Mouse (Mus musculus) liver, embryonic 16.5 days (tissue): ENCODE measurements around the gene Ubiad1. TPM values are rescaled to one million over a fixed set of nuclear protein-coding genes. Genes with fewer than 3 reads are reported as not detected.
A peak's percentile ranks its signal among the peaks of the same experiment; 100 is the strongest.

Experiments used
- ATAC-seq: fragments of 200-750 bp; cut with Nextera tagmentation; 2 replicates; pipeline ENCODE4 v1.8.0; 2017; ENCODE audit warnings: low read depth, mild to moderate bottlenecking, moderate number of reproducible peaks, moderate library complexity
- H3K27ac ChIP-seq: fragments of 300-500 bp; sonication (generic); 2 replicates; pipeline ENCODE4 v1.5.1; 2014; ENCODE audit warnings: mild to moderate bottlenecking, low read length
- H3K27me3 ChIP-seq: fragments of 300-500 bp; sonication (generic); 2 replicates; pipeline ENCODE4 v1.6.1; 2014; ENCODE audit warnings: low read depth, low read length, mixed read lengths; ENCODE audit not compliant: control insufficient read depth, insufficient read depth
- H3K36me3 ChIP-seq: fragments of 300-500 bp; sonication (generic); 2 replicates; pipeline ENCODE4 v1.6.1; 2014; ENCODE audit warnings: mild to moderate bottlenecking; ENCODE audit not compliant: control insufficient read depth, insufficient read depth
- H3K4me1 ChIP-seq: fragments of 300-500 bp; sonication (generic); 2 replicates; pipeline ENCODE4 v1.6.1; 2014; ENCODE audit warnings: low read depth, low read length, mixed read lengths; ENCODE audit not compliant: control insufficient read depth
- H3K4me2 ChIP-seq: fragments of 300-500 bp; sonication (generic); 2 replicates; pipeline ENCODE4 v1.6.1; 2014; ENCODE audit warnings: low read depth, low read length, mixed read lengths
- H3K4me3 ChIP-seq: fragments of 300-500 bp; sonication (generic); 2 replicates; pipeline ENCODE4 v1.5.1; 2014; ENCODE audit warnings: low read depth, mild to moderate bottlenecking, low read length
- H3K9ac ChIP-seq: fragments of 300-500 bp; sonication (generic); 2 replicates; pipeline ENCODE4 v1.6.1; 2014; ENCODE audit warnings: low read depth, low read length
- H3K9me3 ChIP-seq: fragments of 300-500 bp; sonication (generic); replicated peaks from 2 replicates; pipeline ENCODE4 v1.6.1; 2016; ENCODE audit warnings: low read length; ENCODE audit not compliant: control insufficient read depth
- WGBS: fragments of 180-500 bp; shearing (Covaris S2); extraction: QIAGEN DNeasy Blood & Tissue Kit; methylation state at CpG from one replicate; pipeline ENCODE4 v1.1.7; 2014; ENCODE audit not compliant: insufficient replicate concordance; 5-methylcytosine and 5-hydroxymethylcytosine counted together
- polyA plus RNA-seq: library from polyadenylated mRNA; unstranded; fragments of >200 nt; fragmentation: Nextera tagmentation; extraction: Ambion mirVana; gene quantifications from 2 replicates; pipeline ENCODE4 v1.2.1, GENCODE M21; 2015

The Ubiad1 gene
- polyA plus RNA-seq, 1 experiment from 2014 or later = 11.9 TPM

- 0 out of 2 replicates have a peak, but pooled peaks have one; percentile 22 for ATAC-seq
- Histone ChIP-seq H3K27me3 (no peaks in the 10 kb centered on the region), H3K4me3 (no peak overlapping the region), H3K9me3 (no peaks in the 10 kb centered on the region), H3K27ac (no peak overlapping the region), H3K4me2 (no peak overlapping the region), H3K36me3 (peaks cover 32% of the 10 kb centered on the region), H3K4me1 (no peaks in the 10 kb centered on the region), H3K9ac (no peak overlapping the region)
- 79% methylated on average over 8 of the region's 8 CpGs for WGBS
Measured at GRCm38 (mm10) chr4:148472436-148473174, 28.0 kb upstream of the Ubiad1 start.

- Histone ChIP-seq H3K4me1 (no peaks in the 10 kb centered on the region), H3K27me3 (no peaks in the 10 kb centered on the region), H3K27ac (no peak overlapping the region), H3K4me3 (no peak overlapping the region), H3K36me3 (peaks cover 36% of the 10 kb centered on the region), H3K9me3 (no peaks in the 10 kb centered on the region), H3K4me2 (no peak overlapping the region), H3K9ac (no peak overlapping the region)
- WGBS = 90% methylated on average over 10 of the region's 10 CpGs
- ATAC-seq = no peak
Measured at GRCm38 (mm10) chr4:148471363-148471806, 26.8 kb upstream of the Ubiad1 start.

- Histone ChIP-seq H3K4me2 (no peak overlapping the region), H3K27ac (no peak overlapping the region), H3K27me3 (no peaks in the 10 kb centered on the region), H3K9ac (no peak overlapping the region), H3K36me3 (peaks cover 39% of the 10 kb centered on the region), H3K4me1 (no peaks in the 10 kb centered on the region), H3K9me3 (no peaks in the 10 kb centered on the region), H3K4me3 (no peak overlapping the region)
- ATAC-seq = no peak
- 79% methylated on average over 11 of the region's 11 CpGs for WGBS
Measured at GRCm38 (mm10) chr4:148469487-148470252, 25.1 kb upstream of the Ubiad1 start.

- Histone ChIP-seq H3K4me3 (no peak overlapping the region), H3K9ac (no peak overlapping the region), H3K27me3 (no peaks in the 10 kb centered on the region), H3K36me3 (peaks cover 48% of the 10 kb centered on the region), H3K27ac (no peak overlapping the region), H3K9me3 (no peaks in the 10 kb centered on the region), H3K4me1 (no peaks in the 10 kb centered on the region), H3K4me2 (no peak overlapping the region)
- no peak for ATAC-seq
- WGBS = 89% methylated on average over 10 of the region's 10 CpGs
Measured at GRCm38 (mm10) chr4:148468396-148468795, 23.8 kb upstream of the Ubiad1 start.

- Histone ChIP-seq H3K27me3 (no peaks in the 10 kb centered on the region), H3K4me3 (no peak overlapping the region), H3K9ac (no peak overlapping the region), H3K36me3 (peaks cover 49% of the 10 kb centered on the region), H3K4me2 (no peak overlapping the region), H3K4me1 (no peaks in the 10 kb centered on the region), H3K9me3 (no peaks in the 10 kb centered on the region), H3K27ac (no peak overlapping the region)
- ATAC-seq = no peak
- WGBS = 82% methylated on average over 5 of the region's 5 CpGs
Measured at GRCm38 (mm10) chr4:148466511-148467079, 22.0 kb upstream of the Ubiad1 start.

- H3K4me2 ChIP-seq = no peak overlapping the region
- H3K4me1 ChIP-seq = no peaks in the 10 kb centered on the region
- WGBS = 89% methylated on average over 12 of the region's 12 CpGs
- H3K27ac ChIP-seq = no peak overlapping the region
- no peak overlapping the region for H3K4me3 ChIP-seq
- H3K36me3 ChIP-seq = peaks cover 45% of the 10 kb centered on the region
- no peak for ATAC-seq
- H3K27me3 ChIP-seq = no peaks in the 10 kb centered on the region
- no peaks in the 10 kb centered on the region for H3K9me3 ChIP-seq
- H3K9ac ChIP-seq = no peak overlapping the region
Measured at GRCm38 (mm10) chr4:148464869-148465268, 20.3 kb upstream of the Ubiad1 start.

GRCm38 (mm10) chr4:148464301-148464700 is 19.7 kb upstream of the Ubiad1 start:
- Histone ChIP-seq H3K4me1 (no peaks in the 10 kb centered on the region), H3K9me3 (no peaks in the 10 kb centered on the region), H3K27ac (no peak overlapping the region), H3K27me3 (no peaks in the 10 kb centered on the region), H3K4me2 (no peak overlapping the region), H3K36me3 (peaks cover 43% of the 10 kb centered on the region), H3K4me3 (no peak overlapping the region), H3K9ac (no peak overlapping the region)
- 85% methylated on average over 12 of the region's 12 CpGs for WGBS
- no peak for ATAC-seq

- Histone ChIP-seq H3K27me3 (no peaks in the 10 kb centered on the region), H3K4me1 (no peaks in the 10 kb centered on the region), H3K27ac (no peak overlapping the region), H3K4me3 (no peak overlapping the region), H3K9me3 (no peaks in the 10 kb centered on the region), H3K4me2 (no peak overlapping the region), H3K9ac (no peak overlapping the region), H3K36me3 (peaks cover 43% of the 10 kb centered on the region)
- WGBS = 77% methylated on average over 14 of the region's 14 CpGs
- peak; percentile 33 for ATAC-seq
Measured at GRCm38 (mm10) chr4:148463208-148463960, 18.8 kb upstream of the Ubiad1 start.
